Mouse (Mus musculus): ENCODE results near the gene Klhl8.

The Klhl8 gene

DNA sequence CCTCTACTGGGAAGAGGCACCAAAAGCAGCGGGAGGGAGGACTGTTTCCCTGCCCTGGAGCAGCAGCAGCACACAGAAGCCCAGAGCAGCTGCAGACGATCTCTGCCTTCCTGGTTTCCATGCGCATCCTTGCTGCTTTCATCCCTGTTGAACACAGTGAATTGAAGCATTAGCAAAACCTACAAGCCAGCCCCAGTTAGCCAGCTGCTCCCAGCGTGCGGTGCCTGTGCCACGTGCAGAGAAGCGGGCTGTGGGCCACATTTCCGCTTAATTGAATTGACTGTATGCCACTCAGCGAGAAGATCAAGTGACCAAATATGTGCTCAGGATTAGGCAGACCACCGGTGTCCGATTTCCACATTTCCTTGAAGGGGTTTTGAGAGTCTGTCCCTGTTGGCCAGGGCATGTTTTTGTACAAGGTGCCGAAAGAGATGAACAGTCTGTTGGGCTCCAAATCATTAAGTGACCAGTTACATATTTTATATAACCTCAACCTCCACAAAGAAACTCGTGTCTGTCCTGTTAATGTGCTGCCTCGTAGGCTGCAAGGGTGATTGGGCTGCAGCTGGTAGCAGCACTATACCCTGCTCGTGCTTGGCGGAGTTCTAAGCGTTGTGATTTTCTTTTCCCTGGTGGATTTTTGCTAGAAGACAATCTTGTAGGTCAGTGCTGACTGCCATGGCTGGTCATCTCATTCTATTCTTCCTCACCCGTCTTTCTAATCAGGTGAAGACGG is 65.5 kb downstream of the Klhl8 start:
- peak; percentile 38 for DNase-seq

DNA sequence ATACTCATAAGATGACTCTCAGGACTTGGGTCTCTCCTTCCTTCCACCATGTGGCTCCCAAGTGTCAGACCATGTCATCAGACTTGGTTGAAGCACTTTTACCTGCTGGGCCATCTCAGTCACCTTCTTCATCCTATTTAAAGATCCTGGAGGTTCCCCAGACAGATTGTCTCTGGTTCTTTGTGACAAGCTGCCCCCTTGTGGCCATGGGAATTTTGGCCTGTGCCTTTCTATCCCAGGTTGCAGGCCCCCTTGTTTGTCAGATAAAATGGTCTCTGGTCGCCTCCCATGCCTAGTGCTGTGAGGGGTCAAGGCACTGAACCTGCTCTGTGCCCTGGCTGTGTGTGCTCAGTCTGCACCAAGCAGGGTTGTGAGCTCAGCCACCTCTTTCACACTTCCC is 67.1 kb downstream of the Klhl8 start:
- DNase-seq = peak; percentile 28

GRCm38 (mm10) chr5:103839265-103839626 is 71.8 kb downstream of the Klhl8 start:
- DNase-seq = no peak

- DNase-seq = no peak
Observed at GRCm38 (mm10) chr5:103838550-103839264, 72.4 kb downstream of the Klhl8 start.

- no peak for DNase-seq
Observed at GRCm38 (mm10) chr5:103836148-103836784, 74.8 kb downstream of the Klhl8 start.

DNA sequence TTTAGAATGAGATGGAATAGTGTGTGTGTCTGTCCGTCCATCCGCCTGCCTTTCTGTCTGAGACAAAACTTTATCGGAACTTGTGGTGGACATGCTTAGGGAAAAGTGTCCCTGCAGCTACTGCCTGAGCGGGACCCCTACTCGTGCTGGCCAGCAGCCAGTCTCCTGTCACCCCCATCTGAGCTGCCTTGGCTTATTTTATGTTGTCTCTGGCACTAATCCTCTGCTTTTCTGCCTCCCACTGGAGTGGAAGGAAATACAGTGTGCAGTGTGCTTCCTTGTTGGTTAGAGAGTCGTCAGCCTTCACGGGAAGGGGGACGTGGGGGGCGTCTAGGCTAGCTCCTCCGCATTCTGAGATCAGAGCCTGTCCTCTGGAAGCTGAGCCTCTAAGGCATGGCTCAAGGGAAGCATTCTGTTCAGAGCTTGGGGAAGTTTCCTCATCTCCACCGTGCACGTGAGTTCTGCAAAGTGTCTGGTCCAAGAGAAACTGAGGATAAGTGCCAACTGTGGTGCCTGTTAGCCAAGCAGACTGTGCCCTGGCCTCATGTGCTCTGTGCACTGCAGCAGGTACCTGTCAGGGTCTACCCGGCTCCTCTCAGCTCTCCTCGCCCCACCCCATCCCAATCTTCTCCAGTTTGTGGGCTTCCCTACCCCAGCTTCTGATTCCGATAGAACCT is 75.5 kb downstream of the Klhl8 start:
- DNase-seq = no peak

DNA sequence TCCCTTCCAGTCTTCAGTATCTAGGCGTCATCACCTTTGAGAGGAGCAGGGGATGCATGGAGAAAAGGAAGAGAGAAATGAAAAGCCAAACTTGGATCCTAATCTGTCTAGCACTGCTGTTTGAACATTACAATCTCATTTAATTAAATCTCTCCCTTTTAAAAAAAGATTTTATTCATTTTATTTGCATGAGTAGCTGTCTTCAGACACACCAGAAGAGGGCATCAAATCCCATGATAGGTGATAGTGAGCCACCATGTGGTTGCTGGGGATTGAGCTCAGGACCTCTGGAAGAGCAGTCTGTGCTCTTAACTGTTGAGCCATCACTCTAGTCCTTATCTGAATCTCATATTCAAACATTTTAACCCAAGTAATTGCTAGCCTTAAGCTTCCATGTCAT is 80.2 kb downstream of the Klhl8 start:
- no peak for DNase-seq

DNA sequence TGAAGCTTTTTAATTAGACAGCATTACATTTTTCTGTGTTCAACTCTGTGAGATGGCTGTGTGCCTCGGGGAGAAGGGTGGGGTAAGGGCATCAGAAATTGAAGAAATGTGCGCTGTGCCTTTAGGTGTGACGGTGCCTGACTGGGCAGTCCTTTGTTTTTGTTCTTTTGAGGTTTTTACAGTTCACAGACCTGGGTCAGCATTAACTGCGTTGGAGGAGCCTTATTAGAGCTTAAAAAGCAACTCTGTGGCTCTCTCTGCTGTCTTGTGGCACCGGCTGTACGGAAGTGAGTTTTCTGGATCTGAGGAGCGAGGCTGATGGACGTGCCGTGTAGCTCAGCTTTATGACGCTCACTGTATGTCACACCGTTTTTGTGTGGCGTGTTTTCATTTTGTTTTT is 81.9 kb downstream of the Klhl8 start:
- DNase-seq = no peak

GRCm38 (mm10) chr5:103828729-103829128 is 82.3 kb downstream of the Klhl8 start:
- no peak for DNase-seq

GRCm38 (mm10) chr5:103828304-103828703 is 82.8 kb downstream of the Klhl8 start:
- DNase-seq = no peak

DNA sequence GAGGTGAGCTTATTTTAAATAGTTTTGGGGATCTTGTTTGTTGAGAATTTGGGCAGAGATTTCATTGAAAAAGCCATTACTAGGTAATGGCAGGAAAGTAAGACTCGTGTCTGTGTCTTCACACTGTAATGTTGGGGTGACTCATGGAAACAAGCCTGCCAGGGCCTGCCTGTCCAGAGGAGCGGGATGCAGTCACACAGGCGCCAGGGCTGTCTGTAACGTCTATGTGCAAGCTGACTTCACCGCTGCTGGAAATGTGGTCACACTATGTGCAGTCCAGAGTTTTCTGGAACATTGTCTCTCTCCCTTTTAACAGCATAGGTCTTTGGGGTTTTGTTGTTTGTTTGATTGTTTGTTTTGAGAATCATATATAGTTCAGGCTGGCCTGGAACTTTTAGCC is 88.1 kb downstream of the Klhl8 start:
- DNase-seq = no peak

GRCm38 (mm10) chr5:103821500-103822298 is 89.4 kb downstream of the Klhl8 start:
- DNase-seq = no peak

DNA sequence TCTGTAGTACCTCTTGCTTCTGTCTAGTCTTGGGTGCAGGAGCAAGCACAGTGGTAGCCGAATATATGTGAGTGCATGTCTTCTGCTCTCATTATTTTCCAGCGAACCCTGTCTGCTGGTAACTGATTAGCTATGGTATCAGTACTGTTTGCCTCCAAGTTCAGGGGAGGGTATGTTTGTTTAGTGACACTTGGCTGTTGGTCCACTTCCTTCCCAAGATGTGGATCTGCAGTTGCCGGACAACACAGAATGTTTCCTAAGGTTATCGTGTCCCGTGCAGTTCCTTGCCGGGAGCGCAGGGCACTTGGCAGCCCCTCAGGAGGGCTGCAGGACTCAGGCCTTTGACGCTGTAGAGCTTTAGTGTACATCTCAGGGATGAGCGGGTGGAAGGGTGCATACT is 90.0 kb downstream of the Klhl8 start:
- DNase-seq = no peak

GRCm38 (mm10) chr5:103819674-103820073 is 91.4 kb downstream of the Klhl8 start:
- no peak for DNase-seq

DNA sequence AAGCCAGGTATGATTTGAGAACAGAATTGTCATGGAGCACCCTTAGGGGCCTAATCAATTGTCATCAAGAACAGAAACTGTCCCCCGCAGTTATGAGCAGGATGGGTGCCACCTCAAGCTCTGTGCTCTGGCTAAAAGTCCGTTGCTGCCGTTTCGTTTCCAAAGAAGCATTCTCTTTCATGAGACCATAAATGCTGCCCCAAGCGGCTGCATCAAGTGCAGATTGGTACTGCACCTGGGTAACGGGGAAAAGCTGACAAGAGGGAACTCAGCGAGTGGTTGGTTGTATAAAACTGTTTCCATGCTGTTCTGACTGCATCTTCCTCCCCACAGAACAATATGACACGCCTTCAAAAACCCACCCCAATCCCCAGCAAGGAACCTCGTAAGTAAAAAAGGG is 92.5 kb downstream of the Klhl8 start:
- no peak for DNase-seq

DNA sequence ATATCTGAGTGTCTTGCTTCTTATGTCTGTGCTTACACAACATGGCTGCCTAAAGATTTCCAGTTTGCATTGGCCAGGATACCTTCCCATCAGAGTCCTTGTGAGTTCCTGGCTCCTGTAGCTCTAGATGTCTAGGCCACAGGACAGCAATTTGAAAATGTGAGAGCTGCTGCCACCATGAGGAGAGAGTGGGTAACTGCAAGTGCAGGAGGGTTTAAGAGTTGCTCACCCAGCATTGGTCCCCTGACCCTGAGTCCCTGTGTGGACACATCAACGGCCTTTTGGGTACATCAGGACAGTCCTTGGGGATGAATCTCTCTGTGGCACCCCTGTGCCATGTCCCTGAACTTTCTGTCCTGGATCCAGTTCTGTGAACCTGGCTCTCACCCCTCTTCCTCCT is 93.3 kb downstream of the Klhl8 start:
- DNase-seq = peak; percentile 63

DNA sequence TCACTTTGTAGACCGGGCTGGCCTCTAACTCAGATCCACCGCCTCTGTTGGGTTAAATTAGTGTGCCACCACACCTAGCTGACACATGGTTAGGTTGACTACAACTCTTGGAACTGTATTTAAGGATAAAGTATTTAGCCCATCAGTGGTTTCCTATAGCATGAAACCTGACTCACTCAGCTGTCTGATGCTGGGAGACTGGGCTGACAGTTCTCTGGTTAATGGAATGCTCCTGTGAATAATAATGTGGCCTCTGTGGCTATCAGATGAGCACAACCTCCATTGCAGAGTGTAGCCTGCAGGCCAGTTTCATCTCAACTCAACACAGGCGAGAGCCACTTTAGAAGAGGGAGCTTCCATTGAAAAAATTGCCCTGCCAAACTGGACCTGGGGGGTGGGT is 94.3 kb downstream of the Klhl8 start:
- no peak for DNase-seq

GRCm38 (mm10) chr5:103815249-103815617 is 95.8 kb downstream of the Klhl8 start:
- no peak for DNase-seq

- DNase-seq = no peak
Observed at GRCm38 (mm10) chr5:103814551-103815248, 96.4 kb downstream of the Klhl8 start.

- DNase-seq = no peak
Observed at GRCm38 (mm10) chr5:103813997-103814542, 97.0 kb downstream of the Klhl8 start.

GRCm38 (mm10) chr5:103813291-103813690 is 97.8 kb downstream of the Klhl8 start:
- no peak for DNase-seq
